Mouse (Mus musculus) cerebellum, adult 11 months (tissue): ENCODE results near the gene Epop.
A peak's percentile ranks its signal among the peaks of the same experiment; 100 is the strongest.

ENCODE experiments used
- DNase-seq: peaks from one replicate; pipeline ENCODE4 v3.0.0; 2022

Epop gene

DNA sequence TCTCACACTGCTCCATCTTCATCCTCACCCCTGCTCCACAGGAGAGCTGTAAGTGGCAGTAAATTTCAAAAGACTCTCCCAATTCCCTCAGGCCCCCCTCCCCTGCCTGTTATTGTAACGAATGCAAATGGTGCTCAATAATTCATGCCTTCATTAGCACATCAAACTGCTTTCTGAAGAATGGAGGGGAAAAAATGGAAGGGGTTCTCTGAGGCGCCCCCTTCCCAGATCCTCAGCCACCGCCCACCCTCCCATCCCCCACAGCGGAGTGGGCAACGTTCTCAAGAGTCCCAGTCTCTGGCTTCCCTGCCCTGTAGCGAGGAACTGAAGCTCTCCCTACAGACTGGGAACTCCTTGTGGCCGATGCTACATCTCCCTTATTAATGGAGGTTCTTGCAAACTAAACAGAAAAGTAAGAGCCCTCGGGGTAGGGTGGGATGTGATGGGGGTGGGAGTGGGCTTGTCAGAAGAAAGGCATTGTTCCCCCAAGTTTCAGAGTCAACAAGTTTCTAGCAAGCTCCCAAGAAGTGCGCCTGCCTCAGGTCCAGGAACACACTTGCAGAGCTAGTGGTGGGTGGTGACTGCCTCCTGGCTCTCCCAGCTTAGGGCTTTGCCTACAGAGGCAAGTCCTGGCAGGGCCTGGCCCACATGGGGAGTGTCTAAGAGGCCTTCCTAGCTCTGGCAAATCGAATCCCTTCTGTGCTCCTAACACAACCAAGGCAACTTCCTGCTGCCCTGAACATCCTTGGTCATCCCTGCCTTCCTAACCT lies 50.2 kb downstream of the Epop start:
- DNase-seq: no peak

DNA sequence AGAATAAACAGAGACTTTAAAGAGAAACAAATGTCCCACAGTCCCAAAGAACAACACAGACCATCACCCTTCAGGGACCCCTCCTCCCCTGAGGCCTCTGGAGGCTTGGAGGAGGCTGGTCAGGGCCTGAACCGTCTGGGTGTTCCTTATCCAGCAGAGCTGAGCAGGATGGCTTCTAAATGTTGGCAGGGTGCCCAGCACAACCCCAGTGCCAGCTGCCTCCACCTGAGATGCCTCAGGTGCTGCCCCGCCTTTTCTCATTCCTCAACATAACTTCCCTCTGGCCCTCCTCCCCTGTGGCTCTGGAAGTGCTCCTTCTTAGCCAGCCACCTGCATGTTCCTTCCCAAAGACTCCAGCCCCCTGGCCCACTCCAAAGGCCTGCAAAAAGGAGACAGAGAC lies 51.2 kb downstream of the Epop start:
- DNase-seq: peak; percentile 54
